Mouse (Mus musculus): Measurements from ENCODE around the gene Mrps2. TPM values are rescaled to one million over a fixed set of nuclear protein-coding genes. Genes with fewer than 3 reads are reported as not detected.

The Mrps2 gene
- 38.9 and 62.1 TPM in 2 replicates for polyA plus RNA-seq (2012; rRNA removed; ENCODE audit: low replicate concordance)

DNA sequence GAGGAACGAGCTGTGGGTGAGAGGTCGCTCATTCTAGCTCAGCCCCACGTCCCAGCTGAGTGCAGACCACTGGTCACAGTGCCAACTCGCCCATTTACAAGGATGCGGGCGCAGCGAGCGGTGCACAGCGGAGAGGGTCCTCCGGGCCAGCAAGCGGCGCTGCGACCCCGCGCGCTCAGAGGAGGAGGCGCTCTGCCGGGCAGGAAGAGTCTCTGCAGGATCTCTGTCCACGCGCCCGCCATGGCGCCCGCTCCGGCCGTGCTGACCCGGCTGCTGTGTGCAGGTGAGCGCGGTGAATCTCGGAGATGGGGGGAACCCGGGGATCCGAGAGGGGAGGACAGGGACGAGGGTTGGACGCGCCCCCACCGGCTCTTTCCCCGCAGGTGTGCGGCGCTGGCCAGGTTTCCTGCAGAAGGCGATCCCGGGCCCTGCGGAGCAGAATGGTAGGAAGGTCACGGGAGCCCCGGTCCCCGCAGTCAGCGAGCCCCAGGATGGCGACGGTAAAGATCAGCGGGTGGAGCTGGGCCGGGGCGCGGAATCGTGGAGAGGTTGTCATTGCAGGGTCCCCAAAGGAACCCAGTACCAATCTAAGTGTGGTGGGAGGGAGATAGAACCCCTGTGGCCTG, at the start of gene Mrps2:
Gene Mrps2, plus strand, starts transcription at position 207 of the 626 bp plus-strand sequence.

DNA sequence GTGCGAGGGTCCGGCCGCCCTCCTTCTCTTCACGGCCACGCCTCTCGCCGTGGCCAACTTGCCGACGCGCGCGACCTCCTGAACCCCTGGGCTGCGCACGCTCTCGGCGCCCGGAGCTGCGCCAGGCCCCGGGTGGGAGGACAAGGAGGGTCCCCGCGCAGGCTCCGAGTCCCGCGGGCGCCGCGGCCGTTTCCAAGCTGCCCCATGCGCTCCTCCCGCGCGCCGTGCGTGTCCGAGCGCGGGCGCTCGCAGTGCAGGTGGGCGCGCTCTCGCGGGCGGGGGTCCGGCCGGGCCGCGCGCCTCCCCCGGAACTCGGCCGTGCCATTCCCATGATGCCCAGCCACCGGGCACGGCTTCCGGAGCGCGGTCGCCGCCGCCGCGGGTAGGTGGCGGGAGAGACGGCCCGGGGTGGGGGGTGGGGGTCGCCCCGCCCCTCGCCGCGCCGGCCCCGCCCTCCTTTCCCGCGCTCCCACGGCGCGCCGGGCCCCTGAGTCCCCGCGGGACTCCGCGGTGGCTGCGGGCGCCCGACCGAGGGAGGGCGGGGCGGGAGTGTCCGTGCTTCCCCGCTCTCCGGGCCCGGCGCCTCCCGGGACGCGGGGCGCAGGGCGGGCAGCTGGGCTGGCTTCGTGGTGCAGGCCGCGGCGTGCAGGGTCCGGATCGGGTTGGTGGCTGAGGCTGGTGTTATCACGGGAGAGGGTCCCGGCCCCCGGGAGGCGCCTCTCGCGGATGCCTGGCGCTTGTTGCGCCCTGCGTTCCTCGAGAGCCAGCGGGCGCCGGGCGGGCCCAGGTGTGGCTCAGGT, 21.2 kb upstream of the Mrps2 start, which contains the start of gene Ppp1r26:
Gene Ppp1r26, plus strand, starts transcription at position 286 of the 800 bp plus-strand sequence.

DNA sequence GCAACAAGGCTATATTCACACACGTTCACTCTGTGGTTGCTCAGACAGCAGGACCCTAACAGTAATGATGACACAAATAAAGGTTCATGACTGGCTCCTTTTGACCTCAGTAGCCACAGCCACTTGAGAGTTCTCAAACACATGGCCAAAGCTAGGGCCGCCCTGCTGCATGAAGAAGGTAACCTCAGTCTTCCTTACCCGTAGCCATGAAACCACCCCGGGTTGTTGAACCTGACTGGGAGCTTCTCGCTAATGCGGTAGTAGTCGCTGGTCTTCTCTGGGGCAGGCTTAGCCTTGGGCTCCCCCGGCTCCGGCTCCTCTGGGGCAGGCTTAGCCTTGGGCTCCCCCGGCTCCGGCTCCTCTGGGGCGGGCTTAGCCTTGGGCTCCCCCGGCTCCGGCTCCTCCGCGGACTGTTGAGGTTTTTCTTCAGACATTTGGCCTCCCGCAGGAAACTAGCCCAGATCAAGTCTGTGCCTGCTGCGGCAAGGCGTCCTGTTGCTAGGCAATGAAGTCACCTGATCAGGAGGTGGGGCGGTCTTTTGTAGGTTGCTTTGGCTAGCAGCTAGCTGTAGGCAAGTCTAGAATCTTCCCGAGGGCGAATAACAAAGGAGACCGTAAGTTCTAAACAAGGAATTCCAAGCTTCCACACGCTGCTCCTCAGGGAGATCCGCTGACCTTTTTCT, 1.9 kb upstream of the Mrps2 start, which contains the start of gene 1700007K13Rik:
Gene 1700007K13Rik, minus strand, starts transcription at position 497 of the 683 bp plus-strand sequence.

DNA sequence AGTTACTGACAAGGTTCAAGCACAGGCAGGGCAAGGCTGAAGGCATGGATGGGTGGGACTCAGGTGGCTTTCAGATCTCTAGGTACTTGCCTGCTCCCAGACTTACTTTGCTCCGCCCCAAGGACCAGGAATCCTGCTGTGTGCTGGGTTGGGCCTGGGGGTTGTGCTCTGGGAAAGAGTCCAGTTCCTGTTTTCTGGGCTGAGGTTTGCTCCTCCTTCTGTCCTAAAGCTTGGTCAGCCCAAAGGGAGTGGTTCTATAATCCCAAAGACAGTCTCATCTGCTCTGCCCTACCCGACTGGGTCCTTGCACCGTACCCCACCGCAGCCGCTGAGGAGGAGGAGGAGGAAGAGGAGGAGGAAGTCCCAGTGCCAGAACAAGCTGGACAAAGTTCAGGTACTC, 28.8 kb downstream of the Mrps2 start, which contains the start of gene Gbgt1:
Gene Gbgt1, plus strand, starts transcription at position 221 of the 400 bp plus-strand sequence.

DNA sequence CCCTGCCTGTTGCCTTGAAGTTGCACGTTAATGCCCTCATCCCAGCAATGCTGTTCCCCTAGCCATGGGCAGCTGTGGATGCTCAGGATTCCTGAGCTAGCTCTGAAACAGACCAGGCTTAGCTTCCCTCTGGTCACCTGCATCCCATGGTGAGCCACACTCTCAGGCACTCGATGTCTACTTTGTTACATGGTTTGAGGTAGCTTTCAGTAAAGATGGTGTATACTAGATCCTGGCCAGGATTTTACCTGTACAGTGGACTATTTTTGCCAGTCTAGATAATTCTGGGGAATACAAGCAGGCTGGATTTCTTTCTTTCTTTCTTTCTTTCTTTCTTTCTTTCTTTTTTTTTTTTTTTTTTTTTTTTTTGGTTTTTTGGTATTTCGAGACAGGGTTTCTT, 37.9 kb downstream of the Mrps2 start, which contains the start of gene Gm10134:
Gene Gm10134, plus strand, starts transcription at position 301 of the 400 bp plus-strand sequence.

DNA sequence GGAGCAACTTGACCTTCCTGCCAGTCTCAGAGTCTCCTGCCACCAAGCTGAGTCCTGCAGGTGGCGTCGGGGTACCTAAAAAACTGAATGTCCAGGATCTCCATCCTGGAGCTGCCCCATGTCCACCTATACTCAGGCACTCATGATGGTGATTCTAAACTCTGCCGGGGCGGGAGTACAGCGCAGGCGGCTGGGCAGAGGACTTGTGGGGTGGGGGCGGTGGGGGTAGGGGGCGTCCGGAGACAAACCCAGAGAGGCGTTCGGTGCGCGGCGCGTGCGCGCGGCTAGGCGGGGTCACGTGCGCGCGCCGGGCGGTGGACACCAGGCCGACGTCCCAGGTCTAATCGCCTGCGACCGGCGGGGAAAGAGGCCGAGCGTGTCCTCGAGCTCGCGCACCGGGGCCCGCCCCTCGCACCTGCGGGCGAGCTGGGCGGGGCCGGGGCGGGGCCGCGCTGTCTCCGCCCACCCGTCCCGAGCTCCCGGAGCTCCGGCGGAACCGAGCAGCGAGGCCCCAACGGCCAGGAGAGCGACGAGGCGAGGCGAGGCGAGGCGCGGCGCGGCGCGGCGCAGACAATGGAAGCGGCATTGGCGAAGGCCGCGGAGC, 45.0 kb downstream of the Mrps2 start, which contains the start of gene Ralgds:
Gene Ralgds, plus strand, starts transcription at position 328 of the 604 bp plus-strand sequence.

Other genes with a start within 250 kb of the Mrps2 start
- gene Ppp1r26, start 21.3 kb upstream of the Mrps2 start, polyA plus RNA-seq (2012; rRNA removed; ENCODE audit: low replicate concordance) = 2.0 and 2.5 TPM in 2 replicates
- gene 1700007K13Rik, start 1.7 kb upstream of the Mrps2 start, polyA plus RNA-seq (2012; rRNA removed; ENCODE audit: low replicate concordance) = not detected in 2 replicates
- gene Gbgt1, start 28.8 kb downstream of the Mrps2 start, polyA plus RNA-seq (2012; rRNA removed; ENCODE audit: low replicate concordance) = 5.1 and 7.1 TPM in 2 replicates
- gene Gm10134, start 38.0 kb downstream of the Mrps2 start, polyA plus RNA-seq (2012; rRNA removed; ENCODE audit: low replicate concordance) = 0.91 and 1.1 TPM in 2 replicates
- 98.0 and 131 TPM in 2 replicates for gene Ralgds, start 45.1 kb downstream of the Mrps2 start, polyA plus RNA-seq (2012; rRNA removed; ENCODE audit: low replicate concordance)
- 0.12 and 0.56 TPM in 2 replicates for gene Cel, start 95.3 kb downstream of the Mrps2 start, polyA plus RNA-seq (2012; rRNA removed; ENCODE audit: low replicate concordance)
- 16.5 and 25.6 TPM in 2 replicates for gene Gtf3c5, start 115.7 kb downstream of the Mrps2 start, polyA plus RNA-seq (2012; rRNA removed; ENCODE audit: low replicate concordance)
- 1.9 and 2.4 TPM in 2 replicates for gene Gfi1b, start 153.9 kb downstream of the Mrps2 start, polyA plus RNA-seq (2012; rRNA removed; ENCODE audit: low replicate concordance)
- gene Tsc1, start 173.2 kb downstream of the Mrps2 start, polyA plus RNA-seq (2012; rRNA removed; ENCODE audit: low replicate concordance) = 12.6 and 27.1 TPM in 2 replicates
- gene Spaca9, start 231.7 kb downstream of the Mrps2 start, polyA plus RNA-seq (2012; rRNA removed; ENCODE audit: low replicate concordance) = 1.6 and 2.7 TPM in 2 replicates
- gene Ak8, start 232.1 kb downstream of the Mrps2 start, polyA plus RNA-seq (2012; rRNA removed; ENCODE audit: low replicate concordance) = 0.73 and 1.3 TPM in 2 replicates

All from mammary gland, adult 2 months (tissue).